Mouse (Mus musculus) testis, adult 2 months (tissue): ENCODE measurements around the gene Olfr467.

Source experiments
- CTCF ChIP-seq: fragments of 200-500 bp; IDR thresholded peaks from 2 replicates; pipeline ENCODE4 v1.5.1; 2012; ENCODE audit warnings: low read depth, mild to moderate bottlenecking, inconsistent platforms, low read length, moderate library complexity; ENCODE audit not compliant: control insufficient read depth, insufficient read depth, insufficient replicate concordance
- POLR2A ChIP-seq: fragments of 200-500 bp; IDR thresholded peaks from 2 replicates; pipeline ENCODE4 v1.6.1; 2012; ENCODE audit warnings: low read depth, mild to moderate bottlenecking, inconsistent platforms, low read length, moderate library complexity; ENCODE audit not compliant: control insufficient read depth

DNA sequence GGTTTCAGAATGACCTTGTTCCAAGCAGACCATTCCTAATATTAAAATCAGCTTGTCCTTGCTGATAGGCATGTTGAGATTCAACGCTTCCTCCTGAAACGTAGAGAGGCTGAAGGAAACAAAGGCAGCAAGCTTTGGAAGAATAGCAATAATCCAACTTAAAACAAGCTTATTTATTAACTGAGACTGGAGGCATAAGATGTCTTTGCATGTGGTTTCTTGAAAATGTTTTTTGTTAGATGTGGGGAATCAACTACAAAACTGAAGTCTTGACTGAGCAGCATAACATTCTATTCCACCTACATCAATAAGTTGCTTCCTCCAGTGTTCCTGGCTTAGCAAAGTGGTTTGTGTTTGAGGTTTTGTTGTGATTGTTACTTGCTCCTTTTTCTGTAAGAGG is 11.0 kb upstream of the Olfr467 start, which contains the start of gene Ovch2:
- no peak for TF ChIP-seq CTCF
- TF ChIP-seq POLR2A: no peak
